Mouse (Mus musculus) neural tube, embryonic 12.5 days (tissue): ENCODE results near the gene Polr2e. TPM values are rescaled to one million over a fixed set of nuclear protein-coding genes. Genes with fewer than 3 reads are reported as not detected.

Experiments
- ATAC-seq: fragments of 200-750 bp; cut with Nextera tagmentation; 2 replicates; pipeline ENCODE4 v1.8.0; 2017; ENCODE audit warnings: low read depth, mild to moderate bottlenecking, moderate TSS enrichment, moderate library complexity; ENCODE audit not compliant: low FRiP score
- H3K27ac ChIP-seq: fragments of 300-500 bp; sonication (generic); 2 replicates; pipeline ENCODE4 v1.5.1; 2016
- H3K27me3 ChIP-seq: fragments of 300-500 bp; sonication (generic); replicated peaks from 2 replicates; pipeline ENCODE4 v1.6.1; 2016; ENCODE audit warnings: mild to moderate bottlenecking
- H3K36me3 ChIP-seq: fragments of 300-500 bp; sonication (generic); 2 replicates; pipeline ENCODE4 v1.6.1; 2016; ENCODE audit warnings: mild to moderate bottlenecking
- H3K4me1 ChIP-seq: fragments of 300-500 bp; sonication (generic); 2 replicates; pipeline ENCODE4 v1.6.1; 2016
- H3K4me2 ChIP-seq: fragments of 300-500 bp; sonication (generic); replicated peaks from 2 replicates; pipeline ENCODE4 v1.6.1; 2016; ENCODE audit warnings: mild to moderate bottlenecking
- H3K4me3 ChIP-seq: fragments of 300-500 bp; sonication (generic); 2 replicates; pipeline ENCODE4 v1.5.1; 2016
- H3K9ac ChIP-seq: fragments of 300-500 bp; sonication (generic); 2 replicates; pipeline ENCODE4 v1.6.1; 2016; ENCODE audit warnings: mild to moderate bottlenecking
- H3K9me3 ChIP-seq: fragments of 300-500 bp; sonication (generic); 2 replicates; pipeline ENCODE4 v1.6.1; 2016; ENCODE audit warnings: mild to moderate bottlenecking
- WGBS: fragments of 180-500 bp; shearing (Covaris S2); methylation state at CpG from one replicate; pipeline ENCODE4 v1.1.7; 2016; 5-methylcytosine and 5-hydroxymethylcytosine counted together
- polyA plus RNA-seq: library from polyadenylated mRNA; unstranded; fragments of >200 nt; fragmentation: Nextera tagmentation; extraction: Ambion mirVana; gene quantifications from 2 replicates; pipeline ENCODE4 v1.2.1, GENCODE M21; 2016

Polr2e gene
- polyA plus RNA-seq, 1 experiment from 2014 or later = 160 TPM

GRCm38 (mm10) chr10:80072623-80073489 is 33.3 kb upstream of the Polr2e start:
- H3K4me3 ChIP-seq = no peak overlapping the region
- ATAC-seq = no peak
- 85% methylated on average over 20 of the region's 20 CpGs for WGBS
- H3K27me3 ChIP-seq = no peaks in the 10 kb centered on the region
- H3K9me3 ChIP-seq = no peaks in the 10 kb centered on the region
- no peak overlapping the region for H3K27ac ChIP-seq
- no peak overlapping the region for H3K9ac ChIP-seq
- H3K4me2 ChIP-seq = no peak overlapping the region
- peaks cover 15% of the 10 kb centered on the region; the same call in 1 of the 2 replicates for H3K4me1 ChIP-seq
- H3K36me3 ChIP-seq = peaks cover 4% of the 10 kb centered on the region; the same call in 1 of the 2 replicates

GRCm38 (mm10) chr10:80071516-80071900 is 31.9 kb upstream of the Polr2e start:
- H3K4me2 ChIP-seq = no peak overlapping the region

GRCm38 (mm10) chr10:80070837-80071515 is 31.4 kb upstream of the Polr2e start:
- Histone ChIP-seq H3K4me1 (peaks cover 15% of the 10 kb centered on the region; the same call in 1 of the 2 replicates), H3K9ac (no peak overlapping the region), H3K4me3 (no peak overlapping the region), H3K9me3 (no peaks in the 10 kb centered on the region), H3K27me3 (no peaks in the 10 kb centered on the region), H3K36me3 (peaks cover 7% of the 10 kb centered on the region), H3K4me2 (no peak overlapping the region), H3K27ac (no peak overlapping the region)
- 70% methylated on average over 9 of the region's 9 CpGs for WGBS
- ATAC-seq = no peak

More at GRCm38 (mm10) chr10:80071516-80071900, 31.9 kb upstream of the Polr2e start:
- Histone ChIP-seq H3K4me1 (peaks cover 15% of the 10 kb centered on the region; the same call in 1 of the 2 replicates), H3K27me3 (no peaks in the 10 kb centered on the region), H3K4me3 (no peak overlapping the region), H3K36me3 (peaks cover 3% of the 10 kb centered on the region), H3K9me3 (no peaks in the 10 kb centered on the region), H3K27ac (no peak overlapping the region), H3K9ac (no peak overlapping the region)
- no peak for ATAC-seq
- 81% methylated on average over 3 of the region's 3 CpGs for WGBS

GRCm38 (mm10) chr10:80069948-80070450 is 30.4 kb upstream of the Polr2e start:
- 90% methylated on average over 4 of the region's 4 CpGs for WGBS
- Histone ChIP-seq H3K4me2 (no peak overlapping the region), H3K4me3 (no peak overlapping the region), H3K36me3 (peaks cover 7% of the 10 kb centered on the region), H3K9me3 (no peaks in the 10 kb centered on the region), H3K9ac (no peak overlapping the region), H3K27ac (no peak overlapping the region), H3K4me1 (0 out of 2 replicates have a peak, but pooled peaks cover 8% of the 10 kb centered on the region), H3K27me3 (no peaks in the 10 kb centered on the region)
- ATAC-seq = no peak

GRCm38 (mm10) chr10:80069251-80069650 is 29.7 kb upstream of the Polr2e start:
- ATAC-seq = no peak

GRCm38 (mm10) chr10:80063877-80064650 is 24.5 kb upstream of the Polr2e start:
- Histone ChIP-seq H3K36me3 (peaks cover 57% of the 10 kb centered on the region), H3K4me2 (no peak overlapping the region), H3K9me3 (no peaks in the 10 kb centered on the region), H3K9ac (no peak overlapping the region), H3K27me3 (no peaks in the 10 kb centered on the region), H3K4me1 (no peaks in the 10 kb centered on the region), H3K4me3 (no peak overlapping the region), H3K27ac (no peak overlapping the region)
- no peak for ATAC-seq
- WGBS = 77% methylated on average over 23 of the region's 23 CpGs

More at GRCm38 (mm10) chr10:80069251-80069650, 29.7 kb upstream of the Polr2e start:
- H3K27me3 ChIP-seq = no peaks in the 10 kb centered on the region
- H3K27ac ChIP-seq = no peak overlapping the region
- no peak overlapping the region for H3K4me3 ChIP-seq
- WGBS = 96% methylated on average over 6 of the region's 7 CpGs
- no peak overlapping the region for H3K4me2 ChIP-seq
- no peak overlapping the region for H3K9ac ChIP-seq
- peaks cover 9% of the 10 kb centered on the region for H3K36me3 ChIP-seq
- H3K9me3 ChIP-seq = no peaks in the 10 kb centered on the region
- 0 out of 2 replicates have a peak, but pooled peaks cover 8% of the 10 kb centered on the region for H3K4me1 ChIP-seq

GRCm38 (mm10) chr10:80063104-80063503 is 23.5 kb upstream of the Polr2e start:
- no peaks in the 10 kb centered on the region for H3K9me3 ChIP-seq
- H3K36me3 ChIP-seq = peaks cover 64% of the 10 kb centered on the region
- 89% methylated on average over 5 of the region's 5 CpGs for WGBS
- no peak overlapping the region for H3K4me3 ChIP-seq
- H3K9ac ChIP-seq = no peak overlapping the region
- ATAC-seq = no peak
- no peak overlapping the region for H3K27ac ChIP-seq
- no peak overlapping the region for H3K4me2 ChIP-seq
- no peaks in the 10 kb centered on the region for H3K4me1 ChIP-seq
- H3K27me3 ChIP-seq = no peaks in the 10 kb centered on the region

GRCm38 (mm10) chr10:80057683-80058326 is 18.2 kb upstream of the Polr2e start:
- ATAC-seq = no peak
- no peak overlapping the region for H3K9ac ChIP-seq
- 82% methylated on average over 30 of the region's 30 CpGs for WGBS

GRCm38 (mm10) chr10:80056976-80057682 is 17.5 kb upstream of the Polr2e start:
- no peaks in the 10 kb centered on the region for H3K27me3 ChIP-seq
- H3K36me3 ChIP-seq = peaks cover 56% of the 10 kb centered on the region
- 93% methylated on average over 27 of the region's 27 CpGs for WGBS
- no peak overlapping the region for H3K4me3 ChIP-seq
- H3K9ac ChIP-seq = no peak overlapping the region
- no peak for ATAC-seq
- peaks cover 14% of the 10 kb centered on the region for H3K4me1 ChIP-seq
- no peaks in the 10 kb centered on the region for H3K9me3 ChIP-seq
- no peak overlapping the region for H3K4me2 ChIP-seq
- no peak overlapping the region for H3K27ac ChIP-seq

More at GRCm38 (mm10) chr10:80057683-80058326, 18.2 kb upstream of the Polr2e start:
- H3K4me1 ChIP-seq = peaks cover 13% of the 10 kb centered on the region
- no peak overlapping the region for H3K27ac ChIP-seq
- H3K4me2 ChIP-seq = no peak overlapping the region; the same call in 1 of the 2 replicates
- H3K36me3 ChIP-seq = peaks cover 63% of the 10 kb centered on the region
- H3K27me3 ChIP-seq = no peaks in the 10 kb centered on the region
- H3K9me3 ChIP-seq = no peaks in the 10 kb centered on the region
- no peak overlapping the region for H3K4me3 ChIP-seq

GRCm38 (mm10) chr10:80056506-80056905 is 16.9 kb upstream of the Polr2e start:
- H3K9ac ChIP-seq = no peak overlapping the region

GRCm38 (mm10) chr10:80055891-80056290 is 16.3 kb upstream of the Polr2e start:
- peaks cover 44% of the 10 kb centered on the region for H3K36me3 ChIP-seq
- 92% methylated on average over 9 of the region's 10 CpGs for WGBS
- no peak overlapping the region for H3K9ac ChIP-seq

More at GRCm38 (mm10) chr10:80056506-80056905, 16.9 kb upstream of the Polr2e start:
- Histone ChIP-seq H3K4me2 (no peak overlapping the region), H3K9me3 (no peaks in the 10 kb centered on the region), H3K4me3 (no peak overlapping the region), H3K27ac (no peak overlapping the region), H3K27me3 (no peaks in the 10 kb centered on the region), H3K36me3 (peaks cover 50% of the 10 kb centered on the region), H3K4me1 (peaks cover 18% of the 10 kb centered on the region)
- ATAC-seq = no peak
- WGBS = 92% methylated on average over 4 of the region's 4 CpGs

More at GRCm38 (mm10) chr10:80055891-80056290, 16.3 kb upstream of the Polr2e start:
- H3K27me3 ChIP-seq = no peaks in the 10 kb centered on the region
- no peak overlapping the region for H3K4me3 ChIP-seq
- peaks cover 22% of the 10 kb centered on the region for H3K4me1 ChIP-seq
- no peak overlapping the region for H3K27ac ChIP-seq
- ATAC-seq = no peak
- peak overlapping the region; percentile 72; the same call in 1 of the 2 replicates for H3K4me2 ChIP-seq
- H3K9me3 ChIP-seq = no peaks in the 10 kb centered on the region
